Mouse (Mus musculus) gastrocnemius, postnatal 25 days (tissue): ENCODE results near the gene Nav2. TPM values are rescaled to one million over a fixed set of nuclear protein-coding genes. Genes with fewer than 3 reads are reported as not detected.

Source experiments
- DNase-seq: peaks from one replicate; pipeline ENCODE4 v3.0.0; 2022
- total RNA-seq, 2 experiments: library from RNA; stranded (reverse); gene quantifications; 1 replicate in 1 of 2; 2 replicates in 1 of 2; pipeline ENCODE4 v1.2.3; 2021

The Nav2 gene
- total RNA-seq, 2 experiments from 2014 or later = 29.5 to 30.0 TPM

DNA sequence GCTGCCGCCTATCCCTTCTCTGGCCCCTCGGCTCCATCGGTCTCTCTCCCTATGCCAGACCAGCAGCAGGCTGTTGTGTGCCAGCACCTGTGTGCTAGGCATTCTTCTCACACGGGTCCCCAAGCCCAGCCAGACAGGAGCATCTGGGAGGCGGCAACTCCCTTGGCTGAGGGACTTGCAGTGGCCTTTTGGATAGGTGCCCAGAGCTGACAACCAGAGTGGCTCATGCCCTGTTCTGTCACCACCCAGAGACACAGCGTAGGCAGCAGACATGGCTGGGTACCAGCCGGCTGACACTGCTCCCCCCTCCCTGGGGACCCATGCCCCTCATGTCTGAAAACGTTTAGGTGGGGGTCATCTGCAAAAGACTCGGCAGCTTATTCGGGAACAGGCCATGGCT lies 146.8 kb downstream of the Nav2 start:
- no peak for DNase-seq

DNA sequence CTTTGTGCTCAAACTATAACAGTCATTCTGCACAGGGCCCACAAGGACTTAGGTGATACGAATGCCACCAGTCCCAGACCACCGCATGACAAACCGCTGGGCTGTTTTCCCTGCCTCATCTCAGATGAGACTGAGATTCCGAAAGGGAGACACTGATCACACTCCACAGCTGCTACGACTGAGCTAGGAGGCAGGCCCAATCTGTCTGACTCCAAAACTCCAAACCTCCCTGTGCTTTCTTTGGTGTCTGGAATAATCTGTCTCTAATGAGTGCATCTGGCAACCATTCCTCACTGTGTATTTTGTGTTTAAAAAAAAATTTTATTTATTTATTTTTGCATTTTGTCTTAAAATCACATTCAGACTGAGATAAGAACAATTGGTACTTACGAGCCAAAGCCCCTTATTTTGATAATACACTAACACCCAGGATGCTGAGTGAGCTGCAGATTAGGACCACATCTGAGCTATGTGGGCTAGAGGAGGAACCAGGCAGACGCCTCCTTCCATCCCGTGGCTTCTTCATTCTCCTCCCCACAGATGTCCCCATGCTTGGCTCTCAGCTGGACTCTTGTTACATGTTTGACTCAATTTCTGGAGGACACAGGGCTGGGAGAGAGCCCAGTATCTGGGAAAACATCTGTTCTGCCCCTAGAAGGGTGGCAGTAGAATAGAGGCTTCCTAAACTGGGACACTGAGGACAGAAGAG lies 149.9 kb downstream of the Nav2 start:
- DNase-seq = no peak

DNA sequence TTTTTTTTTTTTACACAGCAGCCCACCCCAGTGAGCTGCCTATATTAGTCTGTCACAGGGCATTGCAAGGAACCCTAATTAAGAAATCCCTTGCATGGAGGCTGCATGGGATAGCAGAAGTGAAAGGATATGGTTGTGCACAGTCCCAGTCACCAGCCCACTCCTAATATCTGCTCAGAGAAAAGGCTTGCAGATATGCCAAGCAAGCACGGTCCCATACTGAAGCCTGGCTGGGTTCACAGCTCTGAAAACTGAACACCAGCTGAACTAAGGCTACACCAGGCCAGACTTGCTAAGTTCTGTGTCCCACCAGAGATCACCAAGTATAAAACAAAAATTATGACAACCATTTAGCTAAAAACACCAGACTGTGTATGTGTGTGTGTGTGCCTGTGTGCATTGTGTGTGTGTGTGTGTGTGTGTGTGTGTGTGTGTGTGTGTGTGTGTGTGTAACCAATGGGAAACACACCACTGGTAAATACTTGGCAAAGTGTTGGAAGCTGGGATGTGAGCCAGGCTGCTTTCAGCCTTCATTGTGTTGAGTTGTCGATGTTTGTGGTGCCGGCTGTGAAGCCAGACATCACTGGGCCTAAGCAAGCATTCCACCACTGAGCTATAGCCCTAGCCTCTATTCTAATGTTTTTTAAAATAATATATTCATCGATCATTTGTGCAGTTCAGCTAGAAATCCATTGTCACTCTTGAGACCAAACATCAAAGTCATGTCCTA lies 156.4 kb downstream of the Nav2 start:
- DNase-seq = no peak

DNA sequence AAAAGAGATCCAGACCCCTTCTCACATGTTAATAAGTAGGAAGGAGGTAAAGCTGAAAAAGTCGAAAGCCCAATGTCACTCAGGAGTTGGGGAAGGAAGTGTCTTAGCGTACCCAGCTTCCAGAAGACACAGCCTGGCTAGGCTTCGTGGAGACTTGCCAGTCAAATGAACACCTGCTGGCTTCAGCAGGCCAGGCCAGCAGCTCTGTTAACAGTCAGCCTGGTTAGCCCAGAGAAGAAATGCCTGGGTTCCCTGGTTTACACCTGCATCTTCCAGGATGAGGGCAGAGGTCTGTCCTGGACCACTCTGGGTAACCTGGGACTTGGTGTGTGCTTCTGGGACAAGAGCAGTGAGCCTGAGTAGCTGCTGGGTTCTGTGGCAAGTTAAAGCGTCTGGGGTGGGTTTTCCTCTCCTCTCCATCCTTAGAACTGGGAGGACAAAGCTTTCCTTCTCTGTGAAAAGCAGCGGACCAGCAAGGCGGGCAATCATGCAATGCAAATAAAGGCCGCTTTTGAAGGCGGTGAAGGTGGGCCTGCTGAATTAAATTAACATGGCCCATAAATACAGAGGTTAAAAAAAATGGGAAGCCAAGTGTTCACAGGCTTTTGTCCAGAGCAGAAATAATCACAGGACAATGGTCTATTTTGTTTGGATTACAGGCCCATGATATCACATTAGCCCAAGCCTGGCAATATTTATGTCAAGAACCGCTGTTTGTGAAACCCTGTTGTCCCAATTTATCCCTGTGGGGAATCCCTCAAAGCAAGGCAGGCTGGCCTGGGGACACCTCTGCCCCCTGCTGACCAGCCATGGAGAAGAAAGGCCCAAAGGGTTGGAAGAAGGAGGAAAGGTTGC lies 157.3 kb downstream of the Nav2 start:
- DNase-seq = no peak

DNA sequence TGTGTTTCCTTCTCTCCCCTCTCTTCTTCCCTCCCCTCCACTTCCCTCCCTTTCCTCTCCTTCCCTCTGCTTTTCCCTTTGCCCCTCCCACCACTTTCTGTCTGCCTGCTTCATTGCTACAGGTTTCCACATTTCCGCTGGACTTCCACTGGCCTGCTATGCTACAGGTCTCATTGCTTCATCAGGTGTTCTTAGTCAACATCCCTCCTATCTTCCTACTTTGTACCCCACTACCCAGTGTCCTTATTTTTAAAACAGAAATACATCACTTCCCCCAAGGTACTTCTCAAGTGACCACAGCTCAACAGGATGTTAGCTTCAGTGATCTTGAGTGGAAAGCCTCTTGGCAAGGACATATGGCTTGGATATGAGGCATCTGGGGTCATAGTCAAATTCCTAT lies 158.3 kb downstream of the Nav2 start:
- no peak for DNase-seq

DNA sequence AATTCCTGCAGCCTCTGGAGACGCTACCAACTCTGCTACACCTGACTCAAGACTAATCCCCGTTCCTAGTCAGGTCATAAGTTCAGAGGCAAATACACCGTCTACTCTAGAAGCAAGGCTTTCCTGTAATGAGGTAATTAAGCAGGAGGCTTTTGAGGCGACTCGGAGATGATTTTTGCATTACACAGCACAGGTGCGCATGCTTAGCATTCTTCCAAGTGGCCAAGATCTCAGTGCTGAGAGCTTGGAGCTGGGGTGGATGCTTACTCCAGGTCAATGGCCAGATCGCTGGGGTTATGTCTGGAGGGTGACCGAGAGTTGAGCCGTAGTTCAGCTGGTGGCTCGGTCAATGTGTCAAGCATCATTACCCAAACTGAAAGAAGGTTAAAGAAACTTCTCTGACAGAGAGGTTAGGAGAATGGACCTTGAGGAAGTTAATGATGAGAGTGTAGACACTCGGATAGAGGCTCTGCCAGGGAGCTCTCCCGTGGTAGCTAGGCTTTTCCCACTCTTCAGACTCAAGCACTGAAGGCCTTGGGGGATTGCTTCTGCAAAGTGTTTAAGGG lies 161.0 kb downstream of the Nav2 start:
- no peak for DNase-seq

DNA sequence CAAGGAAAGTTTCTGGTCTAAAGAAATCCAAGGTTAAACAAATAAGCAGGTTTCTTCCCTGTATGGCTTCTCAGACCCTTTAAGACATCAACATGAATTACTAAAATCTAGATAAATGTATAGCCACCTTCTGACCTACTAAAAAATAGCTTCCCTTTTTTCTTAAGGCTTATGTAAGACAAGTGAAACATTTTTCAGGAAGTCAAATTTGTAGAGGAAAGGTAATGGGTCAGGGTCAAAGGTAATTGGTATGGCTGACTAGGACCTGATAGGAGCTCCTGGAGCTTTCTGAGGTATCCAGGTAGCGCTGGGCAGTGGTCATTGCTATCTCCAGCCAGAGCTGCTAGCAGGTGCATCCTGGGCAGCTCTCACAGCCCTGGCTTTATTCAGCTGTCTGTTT lies 162.1 kb downstream of the Nav2 start:
- no peak for DNase-seq

DNA sequence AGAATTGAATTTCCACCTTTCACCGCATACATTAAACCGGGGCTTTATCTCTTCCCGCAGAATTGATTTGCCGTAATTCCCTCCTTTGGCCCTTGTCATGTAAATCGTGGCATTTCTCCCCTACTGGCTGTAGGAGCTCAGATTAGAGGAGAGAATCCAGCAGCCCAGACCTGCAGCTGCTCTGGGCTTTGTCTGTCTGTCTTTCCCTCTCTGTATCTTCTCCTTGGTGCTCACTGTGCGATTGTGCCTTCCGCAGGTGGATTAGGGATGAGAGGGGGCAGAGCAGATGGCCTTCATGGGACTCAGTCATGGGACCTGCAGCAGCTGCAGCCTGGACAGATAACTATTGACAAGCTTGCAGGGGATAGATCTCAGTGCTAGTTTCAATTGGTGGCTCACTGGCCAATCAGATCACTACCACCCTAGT lies 162.6 kb downstream of the Nav2 start:
- DNase-seq = no peak

DNA sequence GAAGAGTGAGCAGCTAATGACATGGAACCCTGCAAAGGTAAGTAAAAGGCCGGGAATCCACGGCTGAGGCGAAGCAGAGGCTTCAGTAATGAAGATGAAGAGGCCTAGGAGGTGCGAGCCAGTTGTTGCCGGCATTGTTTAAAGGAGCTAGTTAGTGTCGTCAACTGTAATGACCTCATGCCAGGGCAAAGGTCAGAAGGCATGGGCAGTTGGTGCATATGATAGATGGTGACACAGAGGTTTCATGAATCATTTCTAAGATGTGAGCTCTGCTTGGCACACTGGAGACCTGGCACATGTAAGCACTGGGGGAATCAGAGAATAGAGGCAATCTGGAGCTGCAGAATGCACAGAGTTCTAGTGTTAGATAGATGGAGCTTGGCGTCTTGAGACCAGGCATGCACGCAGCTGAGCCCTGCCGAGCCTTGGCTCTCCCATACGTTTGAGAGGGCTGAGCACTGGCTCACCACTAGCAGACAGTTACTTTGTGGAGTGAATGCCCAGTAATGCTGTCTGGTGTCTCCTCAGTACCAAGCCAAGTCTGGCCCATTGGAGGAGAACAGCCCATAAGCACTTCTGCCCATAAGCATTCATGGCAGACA lies 166.9 kb downstream of the Nav2 start:
- DNase-seq = no peak

DNA sequence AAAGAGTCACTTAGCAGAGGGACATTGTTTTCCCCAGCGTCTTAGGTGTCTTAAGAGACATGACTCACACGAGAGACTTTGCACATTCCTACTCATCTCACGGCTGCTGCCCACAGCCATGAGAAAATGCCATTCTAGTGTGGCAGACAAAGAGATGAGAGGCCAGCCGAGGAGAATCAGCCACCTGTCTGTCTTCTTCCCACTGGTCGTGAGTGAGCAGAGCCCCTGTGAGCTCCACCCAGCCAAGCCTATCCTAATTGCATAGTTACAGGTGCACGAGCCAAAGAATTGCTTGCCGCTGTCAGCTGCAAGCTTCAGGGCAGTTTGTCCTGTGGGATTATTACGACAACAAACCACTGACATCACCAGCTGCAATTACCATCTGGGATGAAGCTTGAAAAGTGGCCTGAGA lies 167.8 kb downstream of the Nav2 start:
- no peak for DNase-seq

DNA sequence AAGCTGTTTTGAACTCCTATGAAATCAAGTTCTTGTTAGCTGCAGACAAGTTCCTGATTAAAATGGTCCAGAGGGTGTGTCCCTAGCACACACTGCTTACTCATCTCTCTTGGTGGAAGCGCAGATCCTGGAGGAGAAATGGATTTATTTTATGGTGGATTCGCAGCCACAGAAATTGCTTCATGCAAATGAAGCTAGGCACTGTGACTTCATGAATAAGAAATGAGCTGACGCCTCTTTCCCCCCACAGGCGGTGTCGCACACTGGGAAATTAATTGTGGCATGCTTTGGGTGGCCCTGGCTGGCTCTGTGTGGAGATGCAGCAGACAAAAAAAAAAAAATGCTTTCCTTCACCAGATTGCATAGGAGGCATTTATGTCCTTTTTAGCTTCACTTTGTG lies 170.4 kb downstream of the Nav2 start:
- DNase-seq = no peak

DNA sequence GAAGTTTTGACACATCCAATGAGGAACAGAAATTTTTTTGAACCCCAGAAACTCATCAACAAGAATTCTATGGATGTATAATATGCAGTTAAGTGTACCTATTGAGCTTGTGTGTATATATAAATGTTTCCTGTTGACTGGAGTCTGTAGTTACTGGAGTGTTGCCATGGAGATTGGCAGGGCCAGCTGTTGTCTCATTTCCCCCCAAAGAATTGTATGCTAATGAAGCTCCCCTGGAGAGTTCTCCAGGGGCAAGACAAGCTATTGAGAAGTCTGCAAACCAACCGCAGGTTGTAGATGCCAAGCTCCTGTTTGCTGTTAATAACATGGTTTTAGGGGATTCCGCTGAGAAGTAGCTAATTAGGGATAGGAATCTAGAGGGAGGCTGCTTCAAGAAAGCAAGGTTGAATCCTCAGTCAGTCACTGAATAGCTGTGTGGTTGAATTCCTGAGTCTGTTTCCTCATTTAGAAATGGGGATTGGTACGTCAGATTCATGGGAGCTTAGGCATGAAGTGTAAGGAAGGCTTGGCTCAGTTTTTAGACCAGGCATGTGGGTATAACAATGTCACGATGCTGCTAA lies 174.2 kb downstream of the Nav2 start:
- DNase-seq = no peak

DNA sequence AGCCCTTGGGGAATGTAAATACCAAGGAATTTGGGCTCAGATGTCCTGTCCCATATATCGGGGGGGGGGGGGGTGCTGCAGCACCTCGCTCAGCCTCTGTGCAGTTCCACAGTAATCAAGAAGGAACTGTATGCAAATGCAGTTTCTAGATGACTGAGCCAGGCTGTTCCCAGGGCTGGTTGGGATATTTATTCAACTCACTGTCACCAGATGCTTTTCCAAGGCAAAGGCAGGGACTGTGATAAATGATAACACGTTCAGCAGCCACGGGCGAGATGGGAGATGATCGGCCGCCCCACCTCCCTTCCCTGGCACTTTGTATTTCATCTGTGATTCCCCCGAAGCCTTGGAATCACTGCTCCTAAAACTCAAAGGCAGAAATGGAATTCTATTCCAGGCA lies 176.3 kb downstream of the Nav2 start:
- no peak for DNase-seq

DNA sequence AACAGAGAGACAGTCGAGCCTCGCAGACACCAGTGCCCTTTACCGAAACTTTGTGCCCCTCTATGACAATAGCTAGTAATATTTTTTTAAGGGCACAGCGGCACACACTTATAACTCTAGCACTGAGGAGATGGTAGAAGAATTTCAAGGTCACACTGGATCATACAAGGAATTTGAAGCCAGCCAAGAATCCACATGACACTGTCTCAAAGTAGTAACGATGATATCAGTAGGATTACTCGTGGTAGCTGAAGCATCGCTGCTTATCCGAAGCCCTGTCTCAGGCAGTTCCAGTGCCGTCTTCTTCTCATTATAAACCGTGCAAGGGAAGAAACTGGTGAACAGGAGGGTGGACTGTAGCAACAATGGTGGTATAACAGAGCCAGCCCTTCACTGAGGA lies 177.2 kb downstream of the Nav2 start:
- no peak for DNase-seq

DNA sequence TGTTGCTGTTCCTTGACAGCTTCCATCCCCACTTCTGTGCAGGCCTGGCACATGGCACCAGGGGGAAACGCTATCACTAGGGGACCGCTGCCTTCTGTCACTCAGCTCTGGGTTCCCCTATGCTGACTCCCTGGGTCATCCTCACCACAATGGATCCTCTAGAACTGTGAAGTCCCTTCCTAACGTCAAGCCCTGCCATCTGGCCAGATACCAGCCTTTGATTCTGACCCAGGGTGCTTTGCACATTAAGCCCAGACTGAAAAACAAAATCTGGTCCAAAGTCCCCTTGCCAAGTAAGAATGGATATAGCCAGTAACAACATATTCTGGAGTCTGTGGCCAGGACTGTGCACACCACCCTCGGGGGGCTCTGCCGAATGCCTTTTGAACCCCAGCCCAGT lies 178.6 kb downstream of the Nav2 start:
- DNase-seq = no peak

DNA sequence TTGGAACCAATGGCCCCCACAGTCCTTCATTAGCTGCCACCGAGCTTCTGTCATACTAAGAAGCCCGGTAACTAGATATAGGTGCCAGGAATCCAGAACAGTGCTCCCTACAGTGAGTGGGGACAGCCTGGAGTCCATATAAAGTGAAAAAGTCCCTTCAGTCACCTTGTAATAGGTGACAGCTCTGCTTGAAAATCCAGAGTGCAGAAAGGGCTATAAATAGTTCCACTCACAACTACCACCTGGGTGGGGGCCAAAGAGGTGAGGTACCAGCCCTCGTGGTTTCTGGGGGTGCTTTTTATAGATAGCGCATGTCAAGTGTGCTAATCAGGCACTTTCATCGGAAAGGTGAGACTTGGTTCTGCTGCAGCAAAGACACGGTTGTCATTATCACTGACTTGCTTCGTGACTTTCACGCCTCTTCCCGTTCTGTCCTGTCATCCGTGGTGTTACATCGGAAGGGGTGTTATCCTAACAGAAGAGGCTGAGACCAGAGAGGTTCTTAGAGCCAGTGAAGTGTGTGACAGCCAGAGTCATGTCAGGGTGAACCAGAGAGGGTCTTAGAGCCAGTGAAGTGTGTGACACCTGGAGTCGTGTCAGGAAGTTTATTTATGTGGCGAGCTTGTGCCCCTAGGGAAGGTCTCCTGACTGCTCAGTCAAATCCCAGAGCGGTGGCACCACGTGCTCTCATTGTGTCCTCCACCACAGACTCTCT lies 179.8 kb downstream of the Nav2 start:
- DNase-seq = no peak

DNA sequence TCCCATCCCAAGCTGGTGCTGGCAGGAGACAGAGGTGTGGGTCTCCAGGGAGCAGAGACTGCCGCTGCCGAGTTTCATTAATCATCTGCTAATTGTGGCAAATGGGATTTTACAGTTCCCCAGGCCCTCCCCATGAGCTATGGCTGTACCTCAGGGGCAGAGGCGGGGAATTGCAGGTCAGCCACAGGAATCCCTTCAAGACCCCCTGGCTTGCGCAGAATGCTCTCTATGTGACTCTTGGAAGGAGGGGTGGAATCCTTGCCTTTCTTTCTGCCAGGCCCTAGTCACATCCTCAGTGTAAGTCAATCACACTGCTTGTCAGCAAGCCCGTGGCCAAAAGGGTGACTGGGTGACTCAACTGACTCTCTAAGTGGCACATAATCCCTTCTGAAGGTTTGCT lies 182.9 kb downstream of the Nav2 start:
- no peak for DNase-seq

DNA sequence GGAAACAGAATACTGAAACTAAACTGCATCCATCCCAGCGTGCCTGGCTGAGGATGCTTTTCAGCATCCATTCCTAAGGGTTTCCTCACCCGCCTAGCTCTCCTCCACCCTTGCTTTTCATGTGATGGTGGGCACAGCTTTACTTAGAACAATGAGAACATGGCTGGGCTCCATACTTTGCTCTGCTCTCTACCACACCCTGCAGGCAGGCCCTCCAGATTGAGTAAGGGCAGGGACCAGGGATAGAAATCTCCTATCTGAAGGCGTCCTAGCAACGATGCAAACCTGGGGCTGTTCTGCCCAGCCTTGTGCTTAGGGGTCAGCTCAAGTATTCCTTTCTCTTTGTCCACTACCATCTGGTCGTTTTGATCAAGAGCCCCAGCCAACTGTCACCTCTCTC lies 183.4 kb downstream of the Nav2 start:
- DNase-seq = no peak

DNA sequence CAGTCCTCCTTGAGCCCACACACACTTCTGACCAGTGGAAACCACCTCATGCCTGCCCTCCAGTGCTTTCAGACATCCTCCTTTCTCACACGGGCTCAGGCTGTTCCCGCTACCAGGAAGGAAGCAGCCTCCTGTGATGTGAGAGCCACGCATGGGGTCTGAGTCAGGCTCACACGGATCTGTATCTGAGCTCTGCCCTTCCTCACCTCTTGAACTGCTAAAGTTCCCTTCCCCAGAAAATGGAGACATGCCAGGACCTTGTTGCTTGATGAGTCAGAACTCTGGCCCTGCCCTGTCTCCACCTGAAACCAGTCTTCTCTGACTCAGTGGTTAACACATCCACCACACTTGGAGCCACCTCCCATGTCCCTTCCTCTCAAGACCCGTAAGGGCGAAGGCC lies 185.1 kb downstream of the Nav2 start:
- DNase-seq = no peak

DNA sequence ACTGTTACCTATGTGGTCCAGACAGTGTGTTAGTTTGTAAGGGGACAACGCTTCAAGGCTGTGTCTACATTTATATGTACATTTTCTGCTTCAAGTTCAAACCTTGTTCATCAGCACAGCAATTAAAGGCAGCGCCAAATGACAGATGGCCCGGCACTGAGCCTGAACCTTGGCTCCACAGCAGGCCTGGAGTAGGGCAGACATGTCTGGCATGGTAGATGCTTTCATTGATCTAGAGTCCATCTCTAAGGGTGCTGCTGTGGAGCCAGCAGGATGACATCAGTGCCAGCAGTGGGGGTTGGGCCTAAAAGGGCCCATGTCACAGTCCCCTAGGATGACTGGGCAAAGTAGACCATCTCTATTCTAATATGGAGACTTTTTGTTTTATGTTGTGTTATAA lies 186.0 kb downstream of the Nav2 start:
- DNase-seq = no peak

DNA sequence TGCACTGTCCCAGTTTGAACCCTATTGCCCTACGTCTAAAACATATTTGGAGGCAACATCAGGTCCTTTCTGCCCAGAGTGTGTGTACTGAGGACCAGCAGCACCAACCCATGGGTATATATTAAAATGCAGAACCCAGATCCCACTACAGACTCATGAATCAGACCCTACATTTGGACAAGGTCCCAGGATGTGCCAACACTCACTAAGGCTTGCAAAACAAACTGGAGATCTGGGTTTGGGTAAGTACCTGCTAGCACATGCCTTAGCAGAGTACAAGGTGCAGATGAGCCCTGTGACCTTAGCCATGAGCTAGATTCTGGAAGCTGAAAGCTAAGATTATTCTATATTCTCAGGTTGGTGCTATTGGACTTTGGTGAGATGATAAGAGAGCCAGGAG lies 192.8 kb downstream of the Nav2 start:
- DNase-seq = no peak
